Comparison of ENCODE assay signal across 25 mouse cellular contexts in the genomic region with DNA sequence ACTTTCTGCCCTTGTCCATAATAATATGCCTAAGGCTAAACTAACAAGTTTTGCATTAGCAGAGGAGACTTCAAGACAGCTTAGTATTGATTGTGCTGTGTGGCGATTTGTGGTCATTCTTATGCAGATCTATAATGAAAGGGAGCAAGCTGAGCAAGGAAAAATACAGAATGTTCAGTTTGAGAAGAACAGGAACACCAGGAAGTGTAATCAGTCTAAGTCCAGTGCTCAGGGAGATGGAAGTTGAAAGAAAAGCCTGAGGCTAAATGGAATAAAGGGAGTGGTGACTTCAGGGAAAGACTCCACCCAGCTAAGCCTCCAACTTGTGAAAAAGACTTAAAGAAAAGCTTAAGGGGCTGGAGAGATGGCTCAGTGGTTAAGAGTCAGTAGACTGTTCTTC.
"Had no signal": no experiment of that assay in that cellular context is flagged by ENCODE, and none has a peak within 500 bp of the region (broad histone marks: within the 10 kb centered on the region; RNA-seq: fewer than 3 reads in every experiment).

No protein-coding gene starts in this region.

- H3K4me1 ChIP-seq: embryonic facial prominence, embryonic 12.5 days; embryonic facial prominence, embryonic 13.5 days; embryonic facial prominence, embryonic 15.5 days; forebrain, embryonic 10.5 days; forebrain, embryonic 12.5 days; forebrain, embryonic 13.5 days; forebrain, embryonic 15.5 days; heart, embryonic 12.5 days had no signal

- H3K4me3 ChIP-seq: embryonic facial prominence, embryonic 10.5 days; embryonic facial prominence, embryonic 12.5 days; embryonic facial prominence, embryonic 13.5 days; embryonic facial prominence, embryonic 15.5 days; erythroblast, embryonic 14.5 days; forebrain, embryonic 10.5 days; forebrain, embryonic 12.5 days; forebrain, embryonic 13.5 days; forebrain, embryonic 15.5 days; gastrocnemius, adult 2 months; heart, adult 2 months; heart, embryonic 12.5 days had no signal

- ATAC-seq: forebrain, embryonic 13.5 days; forebrain, embryonic 14.5 days; forebrain, embryonic 15.5 days; forebrain, embryonic 16.5 days; forebrain, postnatal 0 days had no signal

- H3K27ac ChIP-seq: embryonic facial prominence, embryonic 10.5 days; embryonic facial prominence, embryonic 12.5 days; embryonic facial prominence, embryonic 13.5 days; embryonic facial prominence, embryonic 15.5 days; forebrain, embryonic 10.5 days; forebrain, embryonic 12.5 days; forebrain, embryonic 13.5 days; forebrain, embryonic 15.5 days; gastrocnemius, adult 2 months; heart, adult 2 months had no signal

- H3K27me3 ChIP-seq: embryonic facial prominence, embryonic 12.5 days; embryonic facial prominence, embryonic 13.5 days; embryonic facial prominence, embryonic 15.5 days; forebrain, embryonic 12.5 days; forebrain, embryonic 13.5 days; forebrain, embryonic 15.5 days; heart, embryonic 12.5 days had no signal

- H3K9ac ChIP-seq: embryonic facial prominence, embryonic 12.5 days; embryonic facial prominence, embryonic 13.5 days; embryonic facial prominence, embryonic 15.5 days; forebrain, embryonic 12.5 days; forebrain, embryonic 13.5 days; forebrain, embryonic 15.5 days; forebrain, postnatal 0 days; heart, embryonic 12.5 days had no signal

- H3K9me3 ChIP-seq: embryonic facial prominence, embryonic 13.5 days; embryonic facial prominence, embryonic 15.5 days; forebrain, embryonic 10.5 days; forebrain, embryonic 13.5 days; forebrain, embryonic 15.5 days; heart, embryonic 12.5 days had no signal

- DNase-seq: cerebellum, postnatal 10 days; cerebellum, postnatal 14 days; cerebellum, postnatal 25 days; cerebellum, postnatal 36 days; embryo, embryonic 11 days; forebrain, postnatal 0 days; gastrocnemius, adult 2 months; gastrocnemius, postnatal 10 days; gastrocnemius, postnatal 14 days; gastrocnemius, postnatal 25 days; gastrocnemius, postnatal 36 days; heart, adult 18-20 months; heart, adult 2 months had no signal

- H3K36me3 ChIP-seq: embryonic facial prominence, embryonic 10.5 days; embryonic facial prominence, embryonic 12.5 days; embryonic facial prominence, embryonic 13.5 days; embryonic facial prominence, embryonic 15.5 days; forebrain, embryonic 10.5 days; forebrain, embryonic 12.5 days; forebrain, embryonic 15.5 days; heart, embryonic 12.5 days had no signal
